Mouse (Mus musculus) urinary bladder, postnatal 0 days (tissue): ENCODE measurements around the gene Zbtb22. TPM values are rescaled to one million over a fixed set of nuclear protein-coding genes. Genes with fewer than 3 reads are reported as not detected.

Experiments used
- microRNA-seq: library from miRNA; unstranded; fragments of <30 nt; microRNA quantifications from one replicate; pipeline ENCODE4, GENCODE M21; 2016
- polyA plus RNA-seq: library from polyadenylated mRNA; unstranded; fragments of >200 nt; fragmentation: Nextera tagmentation; extraction: Ambion mirVana; gene quantifications from 2 replicates; pipeline ENCODE4 v1.2.1, GENCODE M21; 2015

The Zbtb22 gene
- 12.5 and 13.1 TPM in 2 replicates for polyA plus RNA-seq

DNA sequence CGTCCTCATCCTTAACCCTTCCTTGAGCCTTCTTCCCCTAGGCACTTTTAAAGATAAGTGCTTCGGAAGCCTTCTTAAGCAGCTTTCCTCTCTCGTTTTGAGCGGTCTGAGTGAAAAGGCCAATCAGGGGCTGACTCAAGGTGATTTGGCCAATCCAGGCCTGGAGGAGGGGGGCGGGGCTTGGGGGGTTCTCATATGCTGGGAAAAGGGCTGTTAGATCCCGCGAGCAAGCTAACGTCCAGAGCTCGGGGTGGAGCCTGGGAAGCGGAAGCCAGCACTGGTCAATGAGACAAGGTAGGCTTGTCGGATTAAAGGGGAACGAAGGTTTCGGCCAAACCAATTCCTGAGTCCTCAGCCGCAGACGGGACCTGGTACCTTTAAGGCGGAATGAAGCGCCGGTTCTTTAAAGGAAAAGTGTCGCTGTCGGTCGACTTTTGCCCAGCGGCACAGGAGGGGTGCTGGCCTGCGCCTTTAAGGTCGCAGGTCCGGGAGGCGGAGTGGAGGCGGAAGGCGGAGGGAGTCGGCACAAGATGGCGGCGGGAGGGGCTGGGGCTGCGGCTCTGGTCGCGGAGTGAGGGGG, at the start of gene Zbtb22, which contains the start of gene Tapbp:
Gene Zbtb22 (plus strand): TSS at position 234 of the 580 bp plus-strand sequence.
Gene Tapbp (plus strand): TSS at position 229 of the 580 bp plus-strand sequence.

DNA sequence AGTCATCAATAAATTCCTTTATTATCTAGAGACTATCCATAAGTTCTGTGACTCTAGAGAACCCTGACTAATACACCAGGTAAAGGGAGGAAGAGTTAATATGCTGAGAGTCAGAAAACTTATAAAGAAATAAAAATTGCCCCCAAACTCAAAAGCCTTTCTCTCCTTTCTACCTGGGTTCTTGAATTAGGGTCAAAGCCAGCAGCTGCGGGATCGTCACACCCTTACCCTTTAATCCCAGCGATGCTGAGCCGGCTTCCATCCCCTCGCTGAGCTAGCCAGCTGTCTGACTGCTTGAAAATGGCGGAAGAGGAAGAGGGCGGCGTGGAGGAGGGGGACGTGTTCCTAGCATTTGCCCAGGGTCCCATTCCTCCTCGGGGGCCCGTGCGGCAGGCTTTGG, 42.2 kb upstream of the Zbtb22 start, which contains the start of gene Gm7029:
Gene Gm7029 (plus strand): TSS at position 301 of the 400 bp plus-strand sequence.

DNA sequence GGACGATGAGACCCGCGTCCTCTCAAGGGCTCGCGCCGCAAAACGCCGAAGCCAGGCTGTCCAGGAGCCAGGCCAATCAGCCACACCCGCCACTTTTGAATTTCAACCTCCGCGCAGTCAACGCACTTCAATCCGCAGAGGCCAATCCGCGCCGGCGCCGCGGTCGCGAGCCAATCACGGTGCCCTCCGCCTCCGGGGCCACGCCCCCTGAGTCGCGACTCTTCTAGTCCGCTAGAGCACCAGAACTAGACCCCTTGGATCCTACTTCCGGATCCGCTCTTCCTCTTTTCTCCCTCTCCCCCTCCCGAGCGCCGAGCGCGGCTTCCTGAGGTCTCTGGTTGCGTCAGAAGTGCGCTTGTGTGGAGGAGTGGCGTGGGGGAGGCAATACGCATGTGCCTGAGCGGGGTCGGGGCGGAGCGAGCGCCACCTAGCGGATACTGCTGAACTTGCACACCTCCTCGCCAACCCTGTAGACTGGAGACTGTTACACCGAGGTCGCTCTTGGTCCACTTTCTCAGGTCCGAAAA, 25.1 kb upstream of the Zbtb22 start, which contains the start of gene Kifc1:
Gene Kifc1 (minus strand): TSS at position 129 of the 527 bp plus-strand sequence.

DNA sequence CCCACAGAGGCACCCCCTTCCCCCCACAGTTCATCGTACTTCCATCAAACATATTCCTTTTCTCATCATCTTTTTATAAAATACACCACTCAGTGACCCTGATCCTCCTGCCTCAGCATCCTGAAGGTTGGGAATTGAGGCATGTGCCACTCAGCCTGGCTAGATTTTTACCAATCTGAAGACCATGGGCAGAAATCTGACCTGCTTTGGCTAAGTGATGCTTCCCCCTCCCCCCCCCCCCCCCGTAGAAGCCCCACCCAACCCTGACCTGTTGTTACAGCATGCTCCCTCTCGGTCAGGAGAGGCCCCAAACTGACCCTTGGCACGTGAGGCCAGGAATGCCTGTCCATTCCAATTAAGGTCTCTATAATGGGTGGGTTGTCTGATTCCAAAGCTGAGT, 10.9 kb upstream of the Zbtb22 start, which contains the start of gene Platr17:
Gene Platr17 (plus strand): TSS at position 301 of the 400 bp plus-strand sequence.

DNA sequence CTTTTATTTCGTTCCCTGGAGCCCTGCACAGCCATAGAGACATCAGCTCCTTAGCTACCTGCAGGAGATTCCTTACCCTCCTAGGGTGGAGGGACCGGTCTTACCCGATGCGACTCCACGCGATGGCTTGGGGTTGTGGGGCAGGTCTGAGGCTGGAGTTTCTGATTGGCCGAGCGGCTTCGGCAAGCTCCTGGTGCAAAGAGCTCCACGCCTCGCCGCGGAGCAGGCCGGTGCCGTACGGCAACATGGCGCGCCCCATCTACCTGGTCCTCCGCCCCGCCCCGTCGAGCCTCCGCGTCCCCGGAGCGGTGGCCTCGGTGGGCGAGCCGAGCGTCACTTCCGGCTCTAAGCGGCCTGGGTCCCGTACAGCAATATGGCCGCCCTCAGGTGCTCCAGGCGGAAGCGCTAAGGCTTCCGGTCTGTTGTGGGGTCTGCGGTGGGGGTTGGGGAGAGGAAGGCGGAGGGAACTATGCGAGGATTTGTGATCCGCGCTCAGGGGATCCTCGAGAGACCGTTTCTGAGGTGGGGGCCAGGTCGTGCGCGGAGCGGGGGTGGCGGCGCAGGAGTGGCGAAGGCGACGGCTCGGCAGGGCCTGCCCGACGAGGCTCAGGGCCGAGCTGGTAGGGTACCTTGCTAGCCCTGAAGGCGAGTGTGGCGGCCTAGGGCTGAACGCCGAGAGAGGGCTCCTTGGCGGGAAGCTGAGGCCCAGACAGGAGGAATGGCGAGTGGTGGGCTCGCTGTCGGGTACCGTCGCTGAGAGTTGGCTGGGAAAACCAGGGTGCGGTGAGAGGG, 6.4 kb upstream of the Zbtb22 start, which contains the start of gene Daxx:
Gene Daxx (plus strand): TSS at position 338 of the 792 bp plus-strand sequence.

DNA sequence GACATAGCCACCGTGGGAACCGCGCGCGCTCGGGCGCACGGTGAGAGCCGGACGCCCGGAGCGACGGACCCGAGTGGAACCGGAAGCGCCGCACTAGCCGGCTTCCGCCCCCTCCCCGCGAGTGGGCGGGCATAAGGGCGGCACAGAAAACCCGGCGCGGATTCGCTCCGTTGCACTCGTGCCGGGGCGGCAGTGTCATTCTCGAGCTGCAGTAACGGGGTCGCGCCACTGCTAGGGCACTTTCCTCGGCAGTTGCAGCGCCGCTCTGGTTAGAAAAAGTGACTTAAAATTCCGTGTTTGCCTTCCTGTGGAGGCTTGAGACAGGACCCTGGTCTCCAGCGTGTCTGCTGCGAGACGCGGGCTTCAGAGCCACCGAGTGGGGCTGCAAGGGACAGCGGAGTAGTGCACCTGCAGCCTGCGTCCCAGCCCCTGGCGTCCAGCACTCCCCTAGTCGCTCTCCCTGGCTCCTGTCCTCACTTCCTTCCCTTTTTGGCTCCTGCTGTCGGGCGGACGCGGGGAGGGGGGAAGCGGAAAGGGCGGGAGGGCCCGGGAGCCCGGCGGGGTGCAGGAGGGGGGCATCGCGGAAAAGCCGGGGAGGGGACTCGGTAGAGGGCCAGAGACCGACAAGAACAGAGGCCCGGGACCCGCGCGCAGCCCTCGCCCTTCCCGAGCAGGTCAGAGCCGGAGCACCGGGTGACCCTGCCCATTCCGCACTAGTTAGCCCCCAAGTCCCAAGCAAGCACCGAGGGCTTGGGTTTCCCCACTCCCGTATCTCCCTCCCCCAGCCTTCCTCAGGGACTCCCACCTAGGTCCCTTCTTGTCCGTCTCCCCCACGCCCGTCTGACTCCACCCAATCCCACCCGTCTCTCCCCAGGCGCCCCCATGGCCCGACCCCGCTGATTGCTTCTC, 13.9 kb downstream of the Zbtb22 start, which contains the start of gene Rgl2:
Gene Rgl2 (plus strand): TSS at position 173 of the 909 bp plus-strand sequence.

DNA sequence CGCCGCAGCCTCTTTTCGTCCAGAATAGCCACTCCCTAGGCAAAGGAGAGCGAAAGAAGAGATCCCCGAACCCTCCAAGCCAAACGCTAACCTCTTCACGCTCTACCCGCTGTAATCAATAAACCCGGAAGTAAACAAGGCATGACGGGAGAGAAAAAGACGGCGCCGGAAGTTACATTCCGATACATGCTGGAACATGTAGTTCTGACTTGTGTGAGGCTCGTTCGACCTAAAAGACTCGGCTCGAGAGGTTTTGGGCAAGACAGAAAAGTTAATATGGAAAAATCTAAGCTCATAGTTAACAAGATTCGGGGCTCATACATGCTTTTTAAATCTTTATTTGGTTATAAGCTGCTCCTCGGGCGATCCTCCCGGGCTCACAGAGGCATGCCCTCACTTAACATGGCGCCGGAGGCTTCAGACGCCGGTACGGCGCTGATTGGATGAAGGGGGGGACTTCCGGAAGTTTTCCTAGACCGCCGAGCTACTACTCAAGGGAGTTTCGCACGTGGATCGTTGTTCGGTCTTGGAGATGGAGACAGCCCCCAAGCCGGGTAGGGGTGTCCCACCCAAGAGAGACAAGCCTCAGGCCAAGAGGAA, 24.6 kb downstream of the Zbtb22 start, which contains the start of the genes Pfdn6 and Wdr46:
Gene Pfdn6 (minus strand): TSS at position 138 of the 600 bp plus-strand sequence.
Gene Wdr46 (plus strand): TSS at position 455 of the 600 bp plus-strand sequence.

DNA sequence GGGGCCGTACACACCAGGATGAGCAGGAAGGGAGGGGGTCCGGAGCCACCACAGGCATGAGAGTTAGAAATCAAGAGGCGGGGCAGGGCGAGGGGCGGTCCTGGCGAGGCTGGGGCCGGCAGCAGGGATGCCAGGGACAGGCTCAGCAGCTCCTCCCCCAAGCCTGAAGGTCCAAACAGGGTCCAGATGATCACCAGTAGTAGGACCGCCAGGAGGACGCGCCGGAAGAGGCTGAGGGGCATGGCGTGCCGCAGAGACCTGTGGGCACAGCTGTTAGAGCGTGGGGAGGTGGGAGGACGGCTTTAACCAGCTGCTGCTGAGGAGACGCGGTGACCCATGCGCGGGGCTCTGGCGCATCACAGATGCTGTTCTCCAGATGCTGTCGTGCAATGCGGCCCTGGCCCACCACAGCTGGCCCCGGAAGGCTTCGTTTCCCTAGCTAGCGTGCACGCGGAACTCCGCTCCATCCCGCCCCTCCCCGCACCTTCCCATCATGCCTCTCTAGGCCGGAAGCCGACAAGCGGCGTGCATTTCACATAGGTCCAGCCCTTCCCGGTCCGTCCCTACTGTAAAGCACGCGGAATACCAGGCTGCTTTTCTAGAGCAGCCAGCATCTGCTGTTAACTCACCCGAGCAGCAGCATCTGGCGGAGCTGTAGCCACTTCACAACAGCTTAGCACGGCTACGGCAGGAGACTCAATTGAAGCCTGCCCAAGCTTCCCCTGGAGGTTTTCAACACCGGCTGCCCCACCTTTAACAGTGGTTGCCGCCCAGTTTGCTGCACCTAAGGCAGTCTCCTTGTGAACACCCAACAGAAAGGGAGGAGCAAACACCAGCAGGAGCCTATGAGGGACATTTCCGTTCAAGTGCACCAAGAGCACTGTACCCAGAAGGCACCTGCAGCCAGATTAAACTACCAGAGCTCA, 35.6 kb downstream of the Zbtb22 start, which contains the start of gene B3galt4:
Gene B3galt4 (minus strand): TSS at position 468 of the 926 bp plus-strand sequence.

DNA sequence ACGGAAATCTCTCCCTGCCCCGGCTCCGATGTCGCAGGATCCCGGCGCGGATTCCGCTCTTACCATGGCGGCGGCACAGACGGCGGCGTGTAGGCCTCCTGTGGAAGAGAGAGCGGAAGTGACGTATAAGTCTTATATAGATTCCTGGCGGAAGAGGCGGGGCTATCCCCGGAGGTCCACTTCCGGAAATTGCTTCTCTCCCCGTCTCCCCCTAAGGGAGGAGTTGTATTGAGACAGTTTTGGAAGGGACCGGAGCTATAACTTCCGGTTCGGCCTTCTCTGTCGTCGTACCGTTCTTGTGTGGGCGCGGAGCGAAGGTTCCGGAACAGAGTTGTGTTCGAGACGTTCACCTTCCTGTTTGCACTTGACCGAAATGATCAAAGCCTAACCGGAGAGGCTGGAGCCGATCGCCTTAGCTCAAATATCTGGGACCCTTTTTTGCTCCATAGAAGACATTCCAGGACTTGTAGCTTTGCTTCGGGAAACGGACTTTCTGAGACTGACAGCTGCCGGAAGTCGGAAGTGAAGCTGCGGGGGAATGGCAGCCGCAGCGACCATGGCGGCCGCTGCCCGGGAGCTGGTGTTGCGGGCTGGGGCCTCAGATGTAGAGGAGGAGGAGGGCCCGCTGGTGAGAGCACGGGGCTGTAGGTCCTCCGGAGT, 40.0 kb downstream of the Zbtb22 start, which contains the start of the genes Vps52 and Rps18:
Gene Vps52 (plus strand): TSS at position 258 of the 660 bp plus-strand sequence.
Gene Rps18 (minus strand): TSS at position 447 of the 660 bp plus-strand sequence.

Small RNA genes lying within 50 kb of the gene (microRNA-seq; reads per million reads assigned to microRNA genes)
- not detected for gene Gm27740

Other genes with a start within 250 kb of the Zbtb22 start
- 109 and 132 TPM in 2 replicates for gene Hnrnpm, start 229.0 kb upstream of the Zbtb22 start, polyA plus RNA-seq
- gene March2, start 197.2 kb upstream of the Zbtb22 start, polyA plus RNA-seq: 87.0 and 101 TPM in 2 replicates
- 246 and 249 TPM in 2 replicates for gene Rab11b, start 155.4 kb upstream of the Zbtb22 start, polyA plus RNA-seq
- gene Angptl4, start 134.1 kb upstream of the Zbtb22 start, polyA plus RNA-seq: 32.3 and 36.8 TPM in 2 replicates
- gene Kank3, start 105.4 kb upstream of the Zbtb22 start, polyA plus RNA-seq: 21.2 and 23.5 TPM in 2 replicates
- gene Rps28, start 91.3 kb upstream of the Zbtb22 start, polyA plus RNA-seq: 778 and 855 TPM in 2 replicates
- 513 and 574 TPM in 2 replicates for gene Ndufa7, start 91.3 kb upstream of the Zbtb22 start, polyA plus RNA-seq
- 22.6 and 27.1 TPM in 2 replicates for gene Cd320, start 72.8 kb upstream of the Zbtb22 start, polyA plus RNA-seq
- gene Gm7029, start 42.1 kb upstream of the Zbtb22 start, polyA plus RNA-seq: not detected in 2 replicates
- 1.3 and 1.9 TPM in 2 replicates for gene Kifc1, start 25.2 kb upstream of the Zbtb22 start, polyA plus RNA-seq
- 0.20 and 0.88 TPM in 2 replicates for gene Platr17, start 10.8 kb upstream of the Zbtb22 start, polyA plus RNA-seq
- 23.1 and 26.3 TPM in 2 replicates for gene Daxx, start 6.5 kb upstream of the Zbtb22 start, polyA plus RNA-seq
- gene Tapbp, start within 50 bp of the Zbtb22 start, polyA plus RNA-seq: 68.1 and 71.1 TPM in 2 replicates
- 23.8 and 27.2 TPM in 2 replicates for gene Rgl2, start 13.6 kb downstream of the Zbtb22 start, polyA plus RNA-seq
- gene Pfdn6, start 24.4 kb downstream of the Zbtb22 start, polyA plus RNA-seq: 93.9 and 108 TPM in 2 replicates
- gene Wdr46, start 24.8 kb downstream of the Zbtb22 start, polyA plus RNA-seq: 18.0 and 19.4 TPM in 2 replicates
- gene B3galt4, start 35.6 kb downstream of the Zbtb22 start, polyA plus RNA-seq: 6.4 and 6.7 TPM in 2 replicates
- 28.7 and 29.0 TPM in 2 replicates for gene Vps52, start 39.9 kb downstream of the Zbtb22 start, polyA plus RNA-seq
- 1,535 and 1,858 TPM in 2 replicates for gene Rps18, start 40.1 kb downstream of the Zbtb22 start, polyA plus RNA-seq
- gene H2-K1, start 84.4 kb downstream of the Zbtb22 start, polyA plus RNA-seq: 97.3 and 136 TPM in 2 replicates
- gene Ring1, start 108.8 kb downstream of the Zbtb22 start, polyA plus RNA-seq: 12.7 and 13.4 TPM in 2 replicates
- gene H2-Ke6, start 112.2 kb downstream of the Zbtb22 start, polyA plus RNA-seq: 39.1 and 39.5 TPM in 2 replicates
- 139 and 141 TPM in 2 replicates for gene Slc39a7, start 115.8 kb downstream of the Zbtb22 start, polyA plus RNA-seq
- gene Rxrb, start 115.9 kb downstream of the Zbtb22 start, polyA plus RNA-seq: 22.6 and 25.7 TPM in 2 replicates
- gene Col11a2, start 123.5 kb downstream of the Zbtb22 start, polyA plus RNA-seq: 0.26 and 0.34 TPM in 2 replicates
- gene H2-Oa, start 176.4 kb downstream of the Zbtb22 start, polyA plus RNA-seq: 0.24 TPM in 1 of 2 replicates, not detected in the other
- 5.8 and 8.1 TPM in 2 replicates for gene H2-DMa, start 203.6 kb downstream of the Zbtb22 start, polyA plus RNA-seq
- gene Brd2, start 206.7 kb downstream of the Zbtb22 start, polyA plus RNA-seq: 53.0 and 53.2 TPM in 2 replicates
- gene H2-DMb2, start 227.4 kb downstream of the Zbtb22 start, polyA plus RNA-seq: 0.13 TPM in 1 of 2 replicates, not detected in the other
- gene H2-DMb1, start 237.2 kb downstream of the Zbtb22 start, polyA plus RNA-seq: 1.5 and 2.6 TPM in 2 replicates